Mouse (Mus musculus) lung, postnatal 0 days (tissue): ENCODE results near the gene Insr.

Experiments used
- CTCF ChIP-seq: IDR thresholded peaks from 2 replicates; pipeline ENCODE4 v1.5.1; 2016; ENCODE audit warnings: antibody characterized with exemption, mild to moderate bottlenecking
- EP300 ChIP-seq: IDR thresholded peaks from 2 replicates; pipeline ENCODE4 v1.6.1; 2016; ENCODE audit warnings: antibody characterized with exemption, mild to moderate bottlenecking, control low read depth

- TF ChIP-seq CTCF, result no peak
- no peak for TF ChIP-seq EP300
These were observed 1.9 kb upstream of the Insr start for GRCm38 (mm10) chr8:3281296-3281695.
